ENCODE assay signal across 8 mouse cellular contexts in genomic region chr1:119025647-119026358, GRCm38 (mm10). TPM values are rescaled to one million over a fixed set of nuclear protein-coding genes. Genes with fewer than 3 reads are reported as not detected.
A peak's percentile ranks its signal among the peaks of the same experiment; 100 is the strongest.
DNase-seq lines count a peak whose midpoint lies in the region; ATAC-seq lines count a peak whose summit lies in the region.

No protein-coding gene starts in this region.

- DNase-seq in testis, postnatal 14 days (ENCODE audit: low spot score): peak; percentile 20
- DNase-seq in cerebellum, adult 11 months: no peak
- no peak for DNase-seq in gastrocnemius, postnatal 10 days
- DNase-seq in right cerebral cortex, postnatal 14 days: no peak

- H3K27ac ChIP-seq in midbrain, embryonic 13.5 days: no peak overlapping the region
- H3K27ac ChIP-seq in midbrain, embryonic 16.5 days (ENCODE audit: low read length): no peak overlapping the region
- peak overlapping the region; percentile 16 to 21; a peak in 3 of 4 replicates for H3K27ac ChIP-seq in heart, embryonic 14.5 days (replicated peaks in 1 of 2; ENCODE audit: control insufficient read depth in 1 of 2, insufficient read depth in 1 of 2, low read depth in 2 of 2, low read length in 2 of 2)
- peak overlapping the region; percentile 90 for H3K27ac ChIP-seq in limb, embryonic 13.5 days

- H3K4me3 ChIP-seq in midbrain, embryonic 13.5 days (replicated peaks): no peak overlapping the region
- no peak overlapping the region for H3K4me3 ChIP-seq in midbrain, embryonic 16.5 days (ENCODE audit: low read depth, low read length)
- no peak overlapping the region for H3K4me3 ChIP-seq in heart, embryonic 14.5 days (ENCODE audit: control insufficient read depth in 1 of 2, insufficient read depth in 1 of 2, low read depth in 1 of 2, low read length in 2 of 2)
- no peak overlapping the region for H3K4me3 ChIP-seq in limb, embryonic 13.5 days

- peak; percentile 49; the same call in 1 of the 2 replicates for ATAC-seq in midbrain, embryonic 13.5 days
- no peak for ATAC-seq in midbrain, embryonic 16.5 days
- ATAC-seq in heart, embryonic 14.5 days (ENCODE audit: insufficient number of reproducible peaks, insufficient read depth, low FRiP score, low read depth): 0 out of 2 replicates have a peak, but pooled peaks have one; percentile 36
- peak; percentile 72 for ATAC-seq in limb, embryonic 13.5 days (ENCODE audit: low FRiP score, low read depth)

- H3K27me3 ChIP-seq in midbrain, embryonic 13.5 days: no peaks in the 10 kb centered on the region
- no peaks in the 10 kb centered on the region for H3K27me3 ChIP-seq in midbrain, embryonic 16.5 days (ENCODE audit: control insufficient read depth, insufficient read depth, low read depth, low read length)
- no peaks in the 10 kb centered on the region for H3K27me3 ChIP-seq in heart, embryonic 14.5 days (ENCODE audit: control insufficient read depth, insufficient read depth, low read length)
- no peaks in the 10 kb centered on the region for H3K27me3 ChIP-seq in limb, embryonic 13.5 days

- WGBS in midbrain, embryonic 13.5 days: 70% methylated on average over 8 of the region's 8 CpGs
- 63% methylated on average over 8 of the region's 8 CpGs for WGBS in midbrain, embryonic 16.5 days
- 66% methylated on average over 8 of the region's 8 CpGs for WGBS in heart, embryonic 14.5 days
- 42% methylated on average over 8 of the region's 8 CpGs for WGBS in limb, embryonic 13.5 days

- H3K4me2 ChIP-seq in midbrain, embryonic 13.5 days (replicated peaks): no peak overlapping the region
- no peak overlapping the region for H3K4me2 ChIP-seq in midbrain, embryonic 16.5 days (ENCODE audit: low read length)
- no peak overlapping the region for H3K4me2 ChIP-seq in heart, embryonic 14.5 days (ENCODE audit: low read length)
- H3K4me2 ChIP-seq in limb, embryonic 13.5 days (replicated peaks): peak overlapping the region; percentile 25

- H3K4me1 ChIP-seq in midbrain, embryonic 13.5 days (replicated peaks): peaks cover 7% of the 10 kb centered on the region; the same call in 1 of the 2 replicates
- H3K4me1 ChIP-seq in midbrain, embryonic 16.5 days (ENCODE audit: control insufficient read depth, insufficient read depth, low read length): no peaks in the 10 kb centered on the region
- H3K4me1 ChIP-seq in heart, embryonic 14.5 days (ENCODE audit: control insufficient read depth in 2 of 2, insufficient read depth in 2 of 2, low read length in 2 of 2): peaks cover 6 to 13% of the 10 kb centered on the region in 2 experiments; a peak in 3 of 4 replicates
- H3K4me1 ChIP-seq in limb, embryonic 13.5 days: peaks cover 60% of the 10 kb centered on the region

- no peaks in the 10 kb centered on the region for H3K36me3 ChIP-seq in midbrain, embryonic 13.5 days
- H3K36me3 ChIP-seq in midbrain, embryonic 16.5 days (ENCODE audit: control insufficient read depth, insufficient read depth, low read length): no peaks in the 10 kb centered on the region
- no peaks in the 10 kb centered on the region for H3K36me3 ChIP-seq in heart, embryonic 14.5 days (ENCODE audit: control insufficient read depth, insufficient read depth, low read length)
- H3K36me3 ChIP-seq in limb, embryonic 13.5 days: peaks cover 7% of the 10 kb centered on the region; the same call in 1 of the 2 replicates

- no peaks in the 10 kb centered on the region for H3K9me3 ChIP-seq in midbrain, embryonic 13.5 days
- no peaks in the 10 kb centered on the region for H3K9me3 ChIP-seq in midbrain, embryonic 16.5 days (replicated peaks; ENCODE audit: control insufficient read depth, low read length, poor library complexity, severe bottlenecking)
- H3K9me3 ChIP-seq in heart, embryonic 14.5 days (ENCODE audit: control insufficient read depth, low read length): no peaks in the 10 kb centered on the region
- no peaks in the 10 kb centered on the region for H3K9me3 ChIP-seq in limb, embryonic 13.5 days

- no peak overlapping the region for H3K9ac ChIP-seq in midbrain, embryonic 13.5 days (replicated peaks)
- H3K9ac ChIP-seq in midbrain, embryonic 16.5 days (ENCODE audit: low read depth, low read length): no peak overlapping the region
- no peak overlapping the region for H3K9ac ChIP-seq in heart, embryonic 14.5 days (ENCODE audit: low read length)
- H3K9ac ChIP-seq in limb, embryonic 13.5 days: no peak overlapping the region; the same call in 1 of the 2 replicates

RNA-seq across cellular contexts. Expression of gene Gli2, which starts 27.6 kb away (rescaled TPM):
- 2.9 and 3.9 TPM in 2 replicates for polyA plus RNA-seq in midbrain, embryonic 13.5 days (2015; fragmentation: Nextera tagmentation; extraction: Ambion mirVana)
- polyA plus RNA-seq in midbrain, embryonic 16.5 days (2015; fragmentation: Nextera tagmentation; extraction: Ambion mirVana): 1.1 TPM in 2 replicates
- polyA plus RNA-seq in heart, embryonic 14.5 days (2014; fragmentation: Nextera tagmentation; extraction: Ambion mirVana): 3.9 and 4.2 TPM in 2 replicates
- 17.7 and 18.2 TPM in 2 replicates for polyA plus RNA-seq in limb, embryonic 13.5 days (2015; fragmentation: Nextera tagmentation; extraction: Ambion mirVana)
- total RNA-seq in gastrocnemius, postnatal 10 days (2021): 1 to 10 TPM; 3.4 to 5.4 TPM

Comparison
In these comparisons a context has a peak if more than half of its experiments do, and no peak if none do; other contexts are left out.
1. H3K27ac ChIP-seq: peak in heart, embryonic 14.5 days (2 of 2) and limb, embryonic 13.5 days (single experiment); none in midbrain, embryonic 13.5 days (single experiment) and midbrain, embryonic 16.5 days (single experiment).